Mouse (Mus musculus) E14TG2a.4 (cell line): ENCODE results near the gene Dpysl5.

Experiments used
- H3K27me3 ChIP-seq: 2 replicates; pipeline ENCODE4 v1.6.1; 2014; ENCODE audit warnings: low read length, control low read depth; ENCODE audit not compliant: insufficient read depth
- H3K36me3 ChIP-seq: 2 replicates; pipeline ENCODE4 v1.6.1; 2014; ENCODE audit warnings: low read length, control low read depth; ENCODE audit not compliant: insufficient read depth
- H3K4me1 ChIP-seq: replicated peaks from 2 replicates; pipeline ENCODE4 v1.6.1; 2014; ENCODE audit warnings: low read depth, low read length, control low read depth
- H3K4me3 ChIP-seq: replicated peaks from 2 replicates; pipeline ENCODE4 v1.5.1; 2014; ENCODE audit warnings: mild to moderate bottlenecking, low read length
- H3K9me3 ChIP-seq: 2 replicates; pipeline ENCODE4 v1.6.1; 2014; ENCODE audit warnings: low read length, control low read depth
- CTCF ChIP-seq: conservative IDR thresholded peaks from 2 replicates; pipeline ENCODE4 v1.5.1; 2014; ENCODE audit warnings: low read length
- NANOG ChIP-seq: IDR thresholded peaks from 2 replicates; pipeline ENCODE4 v1.6.1; 2014; ENCODE audit warnings: borderline replicate concordance, low read length, mixed read lengths
- POU5F1 ChIP-seq: IDR thresholded peaks from 2 replicates; pipeline ENCODE4 v1.6.1; 2014; ENCODE audit warnings: low read length, borderline replicate concordance

Dpysl5 gene

DNA sequence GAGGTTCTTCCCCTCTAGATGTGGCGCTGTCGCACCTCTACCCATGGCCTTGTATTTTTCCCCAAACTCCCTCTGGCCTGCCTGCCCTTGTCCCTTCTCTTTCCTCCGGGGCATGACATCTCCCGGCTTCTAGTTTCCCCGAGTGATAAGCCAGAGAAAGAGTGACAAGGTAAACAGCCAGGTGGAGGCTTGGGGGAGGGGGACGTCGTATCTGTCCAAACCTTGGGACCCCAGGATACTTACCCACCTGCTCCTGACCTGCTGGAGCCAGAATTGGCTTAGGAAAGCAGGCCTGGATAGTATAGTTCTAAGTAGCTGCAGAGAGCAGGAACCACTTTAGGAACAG is 103.7 kb downstream of the Dpysl5 start:
- no peaks in the 10 kb centered on the region for H3K36me3 ChIP-seq
- no peaks in the 10 kb centered on the region for H3K9me3 ChIP-seq
- H3K4me1 ChIP-seq: peaks cover 19% of the 10 kb centered on the region
- H3K4me3 ChIP-seq: peak overlapping the region; percentile 86
- H3K27me3 ChIP-seq: peaks cover 11% of the 10 kb centered on the region
- no peak for TF ChIP-seq POU5F1
- TF ChIP-seq CTCF: no peak
- no peak for TF ChIP-seq NANOG

DNA sequence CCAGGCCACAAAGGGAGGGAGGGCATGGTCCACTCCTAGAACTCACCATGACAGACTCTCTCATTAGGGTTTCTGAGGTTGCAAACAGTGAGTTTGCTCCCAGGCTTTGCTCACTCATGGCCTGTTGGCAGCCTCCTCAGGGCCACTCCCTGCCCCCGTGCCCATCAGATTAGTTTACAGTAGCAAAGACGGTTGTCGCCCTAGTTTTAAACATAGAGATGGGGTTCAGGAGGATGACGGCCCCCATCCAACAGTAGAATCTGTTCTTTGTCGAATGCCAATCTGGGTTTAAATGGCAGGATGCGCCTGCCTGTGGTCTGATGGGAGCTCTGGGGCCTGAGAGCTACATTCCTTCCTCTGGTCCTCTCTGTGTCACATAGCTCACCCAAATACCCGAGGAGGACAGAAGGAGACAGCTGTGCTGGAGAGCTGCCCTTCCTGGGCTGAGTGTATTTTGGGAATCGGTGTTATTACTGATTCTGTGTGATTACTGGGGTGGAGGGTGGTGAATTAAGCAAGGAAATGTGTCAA is 105.0 kb downstream of the Dpysl5 start:
- Histone ChIP-seq H3K9me3 (no peaks in the 10 kb centered on the region), H3K4me3 (no peak overlapping the region), H3K4me1 (peaks cover 19% of the 10 kb centered on the region), H3K27me3 (peaks cover 11% of the 10 kb centered on the region), H3K36me3 (no peaks in the 10 kb centered on the region)
- no peak for TF ChIP-seq POU5F1
- TF ChIP-seq NANOG: no peak
- TF ChIP-seq CTCF: no peak

DNA sequence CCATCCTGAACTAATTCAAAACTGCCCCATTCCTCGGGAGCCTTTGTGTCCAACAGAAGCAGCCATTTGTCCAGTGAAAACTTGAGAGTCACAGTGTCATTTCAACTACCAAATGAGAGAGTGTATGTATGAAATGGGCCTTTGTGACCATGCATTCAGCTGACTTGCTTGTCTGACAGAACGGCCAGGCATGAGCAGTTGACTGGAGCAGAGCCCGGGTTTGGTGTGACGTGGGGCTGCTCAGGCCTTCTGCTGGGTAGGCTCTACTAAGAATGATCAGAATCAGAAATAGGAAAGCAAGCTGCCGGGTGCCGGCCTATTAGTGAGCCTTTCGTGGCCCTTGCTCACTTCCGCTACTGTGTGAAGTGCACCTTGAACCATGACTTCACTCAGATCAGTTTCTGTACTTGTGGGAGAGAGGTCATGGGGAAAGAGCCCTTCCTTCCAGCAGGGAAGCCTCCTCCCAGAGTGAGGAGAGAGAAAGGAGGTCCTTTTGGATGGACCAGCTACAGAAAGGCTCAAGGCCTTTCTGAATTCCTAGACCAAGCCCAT is 107.5 kb downstream of the Dpysl5 start:
- Histone ChIP-seq H3K36me3 (no peaks in the 10 kb centered on the region), H3K4me1 (peaks cover 10% of the 10 kb centered on the region), H3K9me3 (no peaks in the 10 kb centered on the region), H3K4me3 (no peak overlapping the region), H3K27me3 (peaks cover 9% of the 10 kb centered on the region)
- TF ChIP-seq NANOG (no peak), CTCF (no peak), POU5F1 (no peak)

DNA sequence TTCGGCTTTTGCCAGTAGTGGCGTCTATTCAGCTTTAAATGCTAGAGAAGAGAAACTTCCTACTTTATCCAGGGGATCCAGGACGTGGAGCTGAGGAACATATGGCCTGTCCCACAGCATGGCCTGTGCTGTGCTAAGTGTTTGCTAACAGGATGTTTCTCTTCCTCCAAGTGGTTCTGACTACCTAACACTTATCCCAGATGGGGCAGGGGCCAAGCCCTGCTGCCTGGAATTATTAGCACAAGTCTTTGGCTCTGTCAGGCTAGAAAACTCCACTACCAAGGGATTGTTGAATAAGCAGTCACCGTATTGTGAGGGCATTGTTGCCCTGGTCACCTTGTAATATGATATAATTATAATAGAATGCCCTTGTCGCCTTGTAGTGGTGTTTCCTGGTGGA is 111.3 kb downstream of the Dpysl5 start:
- Histone ChIP-seq H3K4me3 (no peak overlapping the region), H3K27me3 (no peaks in the 10 kb centered on the region), H3K4me1 (no peaks in the 10 kb centered on the region), H3K9me3 (no peaks in the 10 kb centered on the region), H3K36me3 (no peaks in the 10 kb centered on the region)
- no peak for TF ChIP-seq POU5F1
- TF ChIP-seq CTCF: no peak
- TF ChIP-seq NANOG: no peak

DNA sequence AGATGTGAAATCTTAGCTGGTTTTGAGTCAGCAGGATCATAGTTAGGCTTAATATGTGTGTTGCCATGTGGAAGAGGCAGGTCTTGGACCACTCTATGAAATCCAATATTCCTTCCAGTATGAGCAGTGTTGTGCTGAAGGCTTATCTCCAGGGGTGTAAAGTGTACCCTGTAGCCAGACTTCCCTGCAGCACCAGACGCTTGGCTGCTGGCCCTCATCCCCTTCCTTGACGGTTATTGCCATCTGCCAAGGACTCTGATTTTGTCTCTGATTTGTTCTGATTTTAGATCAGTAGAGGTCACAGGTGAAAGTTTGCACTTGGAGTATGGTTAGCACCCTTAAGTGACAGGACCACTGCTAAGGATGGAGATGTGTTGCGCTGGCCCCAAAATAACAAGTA is 111.7 kb downstream of the Dpysl5 start:
- no peaks in the 10 kb centered on the region for H3K4me1 ChIP-seq
- H3K27me3 ChIP-seq: no peaks in the 10 kb centered on the region
- H3K9me3 ChIP-seq: no peaks in the 10 kb centered on the region
- H3K36me3 ChIP-seq: no peaks in the 10 kb centered on the region
- H3K4me3 ChIP-seq: no peak overlapping the region
- TF ChIP-seq POU5F1 (no peak), NANOG (no peak), CTCF (no peak)

DNA sequence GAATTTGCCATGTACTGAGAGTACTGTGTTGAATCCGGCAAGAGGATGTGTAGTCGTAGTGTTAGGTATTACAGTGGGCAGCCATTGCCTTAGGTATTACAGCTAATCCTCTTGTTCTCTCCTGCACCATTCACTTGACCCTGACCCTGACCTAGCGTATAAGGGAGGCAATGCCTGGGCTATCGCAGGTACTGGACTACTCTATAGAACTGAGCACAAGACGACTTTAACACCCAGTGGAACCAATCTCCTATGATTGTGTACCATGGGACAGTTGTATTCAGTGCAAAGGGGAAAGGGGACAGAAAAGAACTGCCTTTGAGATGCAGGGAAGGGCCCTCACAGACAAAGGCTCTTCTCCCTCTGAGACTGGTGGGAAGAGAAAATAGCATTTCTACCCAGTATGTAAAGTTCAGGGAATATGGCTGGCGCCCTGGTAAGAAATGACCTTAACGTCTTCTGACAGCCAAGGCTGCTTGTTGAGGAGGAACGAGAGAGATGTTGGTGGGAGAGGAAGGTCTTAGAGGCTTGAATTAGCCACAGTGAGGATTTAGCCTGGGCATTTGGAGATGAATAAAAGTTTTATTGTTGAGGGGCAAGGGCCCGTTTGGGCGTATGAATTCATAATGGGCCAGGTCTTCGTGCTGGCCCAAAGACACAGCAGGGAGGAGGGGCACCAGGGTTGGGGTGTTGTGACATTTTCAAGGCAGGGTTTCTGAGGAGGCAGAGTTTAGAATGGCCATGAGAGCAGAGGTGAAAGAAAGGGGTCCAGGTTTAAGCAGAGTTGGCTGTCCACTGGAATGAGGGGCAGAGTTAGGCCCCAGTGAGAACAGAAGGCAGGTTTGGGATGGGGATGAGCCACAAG is 113.0 kb downstream of the Dpysl5 start:
- Histone ChIP-seq H3K4me3 (no peak overlapping the region), H3K27me3 (no peaks in the 10 kb centered on the region), H3K4me1 (no peaks in the 10 kb centered on the region), H3K36me3 (no peaks in the 10 kb centered on the region), H3K9me3 (no peaks in the 10 kb centered on the region)
- no peak for TF ChIP-seq CTCF
- TF ChIP-seq NANOG: no peak
- no peak for TF ChIP-seq POU5F1

DNA sequence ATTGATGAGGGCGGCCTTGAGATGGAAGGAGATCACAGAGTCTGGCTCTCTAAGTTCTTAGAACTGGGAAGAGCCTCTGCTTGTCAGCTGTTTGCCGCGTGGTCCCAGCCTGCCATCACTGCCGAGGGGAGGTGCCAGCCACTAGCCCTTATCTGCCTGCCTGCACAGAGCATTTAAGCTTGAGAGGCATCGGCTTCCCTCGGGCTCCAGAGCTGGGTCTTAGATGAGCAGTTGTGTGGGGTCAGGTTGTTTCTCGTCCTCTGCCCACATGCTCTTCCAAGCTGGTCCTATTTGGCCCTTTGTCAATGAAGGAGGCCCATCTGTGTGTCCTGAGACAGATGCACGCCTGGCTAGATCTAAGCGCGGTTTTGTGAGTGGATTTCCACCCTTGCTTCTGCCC is 113.8 kb downstream of the Dpysl5 start:
- no peak overlapping the region for H3K4me3 ChIP-seq
- no peaks in the 10 kb centered on the region for H3K27me3 ChIP-seq
- no peaks in the 10 kb centered on the region for H3K36me3 ChIP-seq
- H3K4me1 ChIP-seq: no peaks in the 10 kb centered on the region
- TF ChIP-seq NANOG: no peak
- TF ChIP-seq CTCF: no peak
- no peak for TF ChIP-seq POU5F1
- H3K9me3 ChIP-seq: no peaks in the 10 kb centered on the region

DNA sequence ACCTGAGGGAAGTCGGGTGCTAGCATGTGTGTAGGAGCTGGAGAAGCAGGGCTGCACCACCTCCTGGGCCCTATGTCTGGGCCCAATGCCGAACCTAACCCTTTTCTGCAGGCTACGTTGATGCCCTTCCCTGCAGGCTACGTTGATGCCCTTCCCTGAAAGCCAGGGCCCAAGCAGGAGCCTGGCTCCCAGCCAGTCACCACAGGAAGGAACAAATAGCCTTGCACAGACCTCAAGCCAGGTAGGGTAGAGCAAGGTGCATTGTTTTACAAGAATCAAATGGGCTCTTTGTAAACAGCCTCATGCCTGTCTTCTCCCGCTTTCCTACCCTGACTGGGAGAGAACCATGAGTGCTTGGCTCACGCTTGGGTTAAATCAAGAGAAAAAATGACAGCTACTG is 114.5 kb downstream of the Dpysl5 start:
- TF ChIP-seq NANOG (no peak), CTCF (no peak)
- H3K4me1 ChIP-seq: no peaks in the 10 kb centered on the region
- no peak overlapping the region for H3K4me3 ChIP-seq
- H3K36me3 ChIP-seq: no peaks in the 10 kb centered on the region
- H3K9me3 ChIP-seq: no peaks in the 10 kb centered on the region
- no peaks in the 10 kb centered on the region for H3K27me3 ChIP-seq

DNA sequence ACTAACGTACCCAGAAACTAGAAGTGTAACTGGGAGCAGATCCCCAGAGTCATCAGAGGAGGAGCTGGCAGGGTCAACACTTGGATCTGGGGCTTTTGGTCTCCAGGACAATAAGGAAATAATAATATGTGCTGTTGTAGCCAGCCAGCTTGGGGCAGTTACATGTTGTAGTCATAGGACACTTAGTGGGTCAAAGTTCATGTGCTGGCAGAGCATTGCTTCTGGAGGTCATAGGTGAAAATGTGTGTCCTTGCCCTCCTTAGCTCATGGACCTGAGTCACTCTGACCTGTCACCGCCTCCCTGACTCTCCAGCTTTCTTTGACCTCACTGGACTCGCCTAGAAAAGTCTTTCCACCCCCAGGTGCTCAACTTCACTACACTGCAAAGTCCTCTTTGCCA is 122.1 kb downstream of the Dpysl5 start:
- TF ChIP-seq POU5F1: no peak
- no peak for TF ChIP-seq NANOG
- TF ChIP-seq CTCF: no peak
- Histone ChIP-seq H3K36me3 (no peaks in the 10 kb centered on the region), H3K4me1 (no peaks in the 10 kb centered on the region), H3K27me3 (no peaks in the 10 kb centered on the region), H3K9me3 (no peaks in the 10 kb centered on the region), H3K4me3 (no peak overlapping the region)
